Mouse (Mus musculus) CD4-positive, CD25-positive, alpha-beta regulatory T cell, adult 2 months (primary cell): ENCODE measurements at regions not wholly inside any gene's neighbourhood (a gene's known extent, or its start where the extent isn't known, plus 50 kb on each side); places are given as distances from the start of the nearest gene placed in this dataset.
"Not testable (repeated sequence)": the region's sequence is repeated elsewhere in the genome, so short reads cannot be mapped to it uniquely, and the experiment has no call there.

Experiments used
- DNase-seq: peaks from one replicate; pipeline ENCODE4 v3.0.0-alpha.2; 2012; ENCODE audit warnings: low read depth, low spot score

DNA sequence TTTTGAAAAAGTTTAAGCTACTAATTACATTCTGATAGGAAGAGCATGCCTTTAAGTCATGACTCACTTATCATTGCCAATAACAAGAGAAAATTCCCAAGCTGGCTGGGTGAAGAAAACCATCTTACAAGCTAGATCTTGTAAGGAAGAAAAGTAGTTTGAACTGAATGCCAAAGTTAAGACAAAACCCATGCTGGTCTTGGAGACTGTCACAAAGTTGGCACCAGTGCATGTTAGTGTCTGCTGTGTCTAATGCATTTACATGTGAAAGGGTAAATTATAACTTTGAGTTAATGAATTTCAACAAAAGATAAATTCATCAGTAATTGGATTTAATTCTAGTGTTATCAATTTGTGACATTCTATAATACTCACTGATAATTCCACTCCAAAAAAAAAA is 533.6 kb upstream of the Fam241a start:
- DNase-seq = no peak

DNA sequence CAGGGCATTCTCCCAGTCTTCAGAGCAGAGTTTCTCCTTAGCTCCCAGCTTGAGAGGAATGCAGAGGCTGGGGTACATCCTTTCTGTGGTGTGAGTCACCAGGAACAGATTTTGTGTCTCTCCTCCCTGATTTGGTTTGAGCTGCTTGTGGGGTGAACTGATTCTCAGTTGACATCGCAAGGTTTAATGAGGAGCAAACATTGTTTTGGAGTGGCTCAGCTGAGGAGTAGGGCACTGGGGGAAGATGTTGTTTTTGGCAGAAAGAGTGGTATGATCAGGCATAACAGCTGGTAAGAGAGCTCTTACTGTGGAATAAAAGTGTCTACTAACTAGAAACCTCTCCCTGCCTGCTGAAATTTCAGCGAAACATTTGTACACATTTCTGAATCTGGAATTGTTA is 519.4 kb upstream of the Fam241a start:
- no peak for DNase-seq

- no peak for DNase-seq
Observed at GRCm38 (mm10) chr3:128413481-128413880, 517.4 kb upstream of the Fam241a start.

DNA sequence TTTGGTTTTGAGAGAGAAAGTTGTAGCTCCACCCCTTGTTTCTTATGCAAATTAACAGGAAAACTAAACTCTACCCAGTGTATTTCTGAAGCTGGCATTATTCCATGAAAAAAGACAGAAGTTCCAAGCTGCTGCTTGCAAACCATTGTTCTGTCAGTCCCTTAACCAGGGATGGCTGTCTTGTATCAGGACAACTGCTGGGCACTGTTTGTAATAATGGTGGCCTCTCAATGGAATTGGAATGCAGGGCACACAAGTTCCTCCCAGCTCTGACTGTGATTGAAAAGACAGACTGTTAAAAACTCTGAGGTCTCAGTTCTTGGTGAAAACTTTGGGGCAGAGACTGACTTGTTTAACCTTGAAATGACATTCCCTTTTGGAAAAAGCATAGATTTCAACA is 516.0 kb upstream of the Fam241a start:
- DNase-seq = no peak

DNA sequence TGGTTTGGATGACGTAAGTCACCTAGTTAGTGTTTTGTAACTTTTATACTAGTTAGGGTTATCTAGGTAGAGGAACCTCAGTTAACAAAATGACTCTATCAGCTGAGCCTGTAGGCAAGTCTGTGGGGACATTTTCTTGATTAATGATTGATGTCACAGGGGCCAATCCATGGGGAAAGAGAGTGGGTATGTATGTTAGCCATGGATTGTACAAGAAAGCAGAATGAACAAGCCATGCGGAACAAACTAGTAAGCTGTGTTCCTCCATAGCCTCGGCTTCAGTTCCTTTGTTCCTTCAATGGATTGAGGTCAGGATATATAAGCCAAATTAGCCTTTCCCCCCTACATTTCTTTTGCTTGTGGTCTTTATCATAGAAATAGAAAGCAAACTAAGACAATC is 498.7 kb upstream of the Fam241a start:
- DNase-seq = no peak

- no peak for DNase-seq
Observed at GRCm38 (mm10) chr3:128380579-128380978, 484.5 kb upstream of the Fam241a start.

DNA sequence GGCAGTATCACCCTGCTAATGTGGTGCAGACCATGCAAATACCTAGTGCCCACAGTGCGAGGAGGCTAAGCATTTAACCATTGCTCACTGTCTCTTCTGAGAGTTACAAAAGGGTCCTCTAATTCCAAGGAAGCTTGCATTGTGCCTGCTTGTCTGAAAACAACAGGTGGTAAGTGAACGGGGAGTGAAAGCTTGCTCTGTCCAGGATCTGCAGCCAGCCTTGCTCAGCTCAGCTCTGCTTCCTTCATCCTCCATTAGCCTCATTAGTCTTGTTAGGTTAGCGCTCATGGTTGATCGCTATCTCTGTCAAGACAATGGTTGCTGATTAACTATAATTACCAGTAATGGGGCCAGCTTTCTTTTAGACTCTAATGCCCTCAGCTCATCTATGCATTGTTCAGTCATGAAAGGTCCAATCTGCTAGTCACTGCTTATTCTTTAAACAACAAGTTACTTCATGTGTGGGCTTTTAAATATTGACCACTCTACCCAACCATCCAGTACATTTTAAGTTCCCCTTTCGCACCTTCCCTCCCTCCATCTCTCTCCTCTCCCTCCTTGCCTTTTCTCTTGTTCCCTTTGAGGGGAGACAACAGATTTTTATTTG is 473.5 kb upstream of the Fam241a start:
- no peak for DNase-seq

GRCm38 (mm10) chr3:128362310-128362709 is 466.2 kb upstream of the Fam241a start:
- DNase-seq = no peak

DNA sequence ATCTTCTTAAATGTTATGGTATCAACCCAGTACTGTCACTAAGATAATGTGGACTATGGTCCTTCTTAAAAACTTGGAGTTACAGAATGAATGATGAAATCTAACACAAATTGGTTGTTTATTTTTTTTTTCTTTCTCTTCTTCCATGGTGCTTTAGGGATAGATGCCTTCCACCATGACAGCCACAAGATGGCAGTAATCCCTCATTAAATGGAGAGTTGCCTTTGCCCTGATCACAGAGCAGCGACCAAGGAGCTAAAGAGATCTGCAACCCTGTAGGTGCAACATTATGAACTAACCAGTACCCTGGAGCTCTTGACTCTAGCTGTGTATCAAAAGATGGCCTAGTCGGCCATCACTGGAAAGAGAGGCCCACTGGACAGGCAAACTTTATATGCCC is 453.0 kb upstream of the Fam241a start:
- not testable (repeated sequence) for DNase-seq

DNA sequence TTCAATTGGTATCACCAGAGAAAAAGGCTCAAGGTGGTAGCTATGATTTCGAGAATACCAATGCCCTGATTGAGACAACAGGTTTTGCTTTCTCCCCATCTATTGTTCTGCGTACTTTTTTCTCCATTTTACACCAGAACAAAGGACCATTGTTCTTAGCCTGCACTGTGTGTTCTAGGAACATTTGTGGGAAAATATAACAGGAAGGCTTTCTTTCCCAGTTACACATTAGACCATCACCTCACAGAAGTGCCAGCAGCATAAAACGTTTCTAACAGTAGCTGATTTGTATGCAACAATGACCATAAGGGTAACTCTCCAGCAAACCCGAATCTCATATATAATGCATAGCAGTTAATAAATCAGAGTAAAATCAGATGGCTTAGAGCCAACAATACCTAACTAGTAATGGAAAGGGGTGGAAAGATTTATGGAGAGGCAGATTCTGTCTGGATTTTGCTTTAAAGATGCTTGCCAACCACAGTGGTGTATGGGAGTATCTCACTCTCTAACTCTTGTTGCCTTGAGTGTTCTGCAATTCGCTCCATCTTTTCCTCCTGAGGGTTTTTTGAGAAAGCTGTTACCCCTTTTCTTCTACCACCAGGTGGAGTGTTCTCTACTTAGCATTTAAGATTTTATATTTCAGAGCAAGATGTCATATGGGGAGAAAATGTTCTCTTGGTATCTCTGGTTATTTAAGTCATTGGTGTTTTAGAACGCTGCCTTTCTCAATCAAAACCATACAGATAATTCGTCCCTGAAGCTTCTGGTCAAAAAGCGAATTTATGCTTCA is 451.9 kb upstream of the Fam241a start:
- no peak for DNase-seq

DNA sequence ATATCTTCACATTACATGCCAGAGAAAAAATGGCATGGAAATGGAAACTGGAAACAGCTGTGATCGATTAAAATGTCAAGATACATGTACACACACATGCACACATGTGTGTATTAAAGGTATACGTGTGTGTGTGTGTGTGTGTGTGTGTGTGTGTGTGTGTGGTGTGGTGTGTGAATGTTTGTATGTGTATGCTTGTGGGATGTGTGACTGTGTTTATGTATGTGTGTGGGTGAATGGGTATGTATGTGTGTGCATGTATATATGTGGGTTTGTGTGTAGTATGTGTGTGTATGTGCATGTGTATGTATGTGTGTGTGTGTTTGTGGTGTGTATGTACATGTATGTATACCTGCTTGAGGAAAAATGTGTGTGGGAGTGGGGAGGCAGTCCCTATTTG is 441.4 kb upstream of the Fam241a start:
- no peak for DNase-seq

- peak; percentile 38 for DNase-seq
Observed at GRCm38 (mm10) chr3:128337031-128337430, 440.9 kb upstream of the Fam241a start.

GRCm38 (mm10) chr3:128327677-128328076 is 431.6 kb upstream of the Fam241a start:
- DNase-seq = no peak

GRCm38 (mm10) chr3:128301312-128301711 is 405.2 kb upstream of the Fam241a start:
- no peak for DNase-seq

DNA sequence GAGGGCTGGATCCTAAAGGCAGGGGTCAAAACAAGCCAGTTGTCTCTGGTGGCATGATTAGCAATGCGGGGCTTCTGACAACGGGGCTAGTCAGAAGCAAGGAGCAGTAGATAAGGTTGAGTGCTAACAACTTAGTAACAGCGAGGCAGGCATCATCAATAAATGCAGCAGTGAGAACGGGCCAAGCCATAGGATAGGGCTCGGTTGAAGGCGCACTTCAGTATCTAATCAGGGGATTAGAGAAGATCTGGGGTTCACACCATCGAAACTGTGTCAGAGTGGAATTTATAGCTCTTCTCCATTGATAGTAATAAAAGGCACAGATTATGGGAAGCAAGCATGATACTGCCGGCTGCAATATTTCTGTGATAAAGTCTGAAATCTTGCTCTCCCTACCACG is 402.0 kb upstream of the Fam241a start:
- DNase-seq = no peak

- no peak for DNase-seq
Observed at GRCm38 (mm10) chr3:128287846-128288245, 391.7 kb upstream of the Fam241a start.

DNA sequence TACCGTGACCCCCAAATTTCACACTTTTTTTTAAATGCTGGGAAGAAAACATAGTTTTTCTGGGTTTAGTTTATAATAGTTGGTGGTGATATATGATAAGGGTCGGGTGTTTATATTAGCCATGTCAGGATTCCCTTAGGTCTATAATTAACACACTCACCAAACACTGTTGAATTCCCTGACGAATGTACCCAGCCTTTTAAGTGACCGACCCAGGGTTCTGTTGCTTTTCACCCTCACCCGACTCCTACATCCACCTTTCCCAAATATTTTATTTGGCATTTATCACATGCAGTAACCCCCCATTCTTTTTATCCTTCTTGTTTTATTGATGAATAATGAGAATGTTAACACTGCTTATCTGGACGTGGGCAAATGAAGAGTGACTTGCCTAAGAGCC is 389.1 kb upstream of the Fam241a start:
- DNase-seq = no peak

DNA sequence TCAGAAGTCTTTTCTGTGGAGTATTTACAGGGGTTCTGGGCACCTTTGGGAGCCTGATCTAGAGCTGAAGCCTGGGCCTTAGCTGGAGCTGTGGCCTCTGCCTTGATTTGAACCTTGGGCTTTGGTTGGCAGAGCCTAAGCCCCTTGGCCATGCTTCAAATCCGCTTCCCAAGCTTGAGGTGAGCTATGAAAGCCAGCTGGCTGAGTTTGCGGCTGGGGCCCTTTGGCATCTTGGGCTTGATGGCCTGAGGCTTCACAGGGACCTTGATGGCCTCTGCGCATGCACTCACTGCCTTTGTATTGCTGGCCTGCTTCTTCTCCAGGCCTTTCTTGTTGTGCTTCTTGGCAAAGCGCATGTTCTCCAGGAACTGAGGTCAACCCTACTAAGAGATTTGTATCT is 384.5 kb upstream of the Fam241a start:
- DNase-seq = no peak

GRCm38 (mm10) chr3:128270576-128270975 is 374.5 kb upstream of the Fam241a start:
- no peak for DNase-seq

DNA sequence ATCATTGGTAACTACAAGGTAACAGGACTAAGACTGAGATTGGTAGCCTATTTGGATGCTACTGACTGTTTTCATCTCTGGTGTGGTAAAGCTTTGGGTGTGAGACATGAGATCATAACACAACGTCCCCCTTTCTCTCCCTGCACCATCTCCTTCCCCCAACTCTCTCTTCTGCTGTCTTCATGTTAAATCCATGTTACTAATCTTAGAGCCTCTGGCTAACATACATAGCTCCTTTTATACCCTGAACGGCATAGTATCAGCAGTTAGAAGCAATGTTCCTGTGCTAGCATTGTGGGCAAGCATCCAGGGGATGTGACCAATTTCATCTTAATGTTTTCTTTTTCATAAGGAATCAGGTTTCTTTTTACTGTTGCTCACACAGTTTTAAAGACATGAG is 365.1 kb upstream of the Fam241a start:
- DNase-seq = no peak

- no peak for DNase-seq
Observed at GRCm38 (mm10) chr3:128247816-128248215, 351.7 kb upstream of the Fam241a start.

DNA sequence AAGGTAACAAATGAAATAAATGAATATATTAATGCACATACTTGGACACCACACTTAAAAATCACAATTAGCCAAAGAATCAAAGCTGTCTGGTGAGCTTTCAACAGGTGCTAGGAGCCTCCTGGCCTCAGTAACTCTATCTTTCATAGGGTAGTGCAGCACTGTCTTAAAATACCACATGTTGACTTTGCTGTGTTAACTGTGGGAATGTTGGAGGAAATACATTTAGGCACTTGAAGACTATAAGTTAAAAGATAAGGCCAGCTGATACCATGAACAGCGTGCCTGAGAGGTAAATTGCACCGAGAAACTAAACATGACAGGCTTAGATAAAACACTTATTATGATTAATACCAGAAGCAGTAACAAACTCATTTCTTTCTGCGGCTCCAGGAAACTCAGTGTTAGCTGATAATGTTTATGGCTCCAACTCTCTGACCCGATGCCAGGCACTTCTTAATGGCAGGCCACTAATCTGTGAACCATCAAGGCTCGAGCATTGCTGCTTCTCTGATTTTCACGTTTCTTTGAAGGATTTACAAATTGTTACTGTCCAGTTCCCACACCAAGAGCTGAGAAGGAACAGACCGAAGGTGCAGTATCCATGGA is 343.8 kb upstream of the Fam241a start:
- no peak for DNase-seq

DNA sequence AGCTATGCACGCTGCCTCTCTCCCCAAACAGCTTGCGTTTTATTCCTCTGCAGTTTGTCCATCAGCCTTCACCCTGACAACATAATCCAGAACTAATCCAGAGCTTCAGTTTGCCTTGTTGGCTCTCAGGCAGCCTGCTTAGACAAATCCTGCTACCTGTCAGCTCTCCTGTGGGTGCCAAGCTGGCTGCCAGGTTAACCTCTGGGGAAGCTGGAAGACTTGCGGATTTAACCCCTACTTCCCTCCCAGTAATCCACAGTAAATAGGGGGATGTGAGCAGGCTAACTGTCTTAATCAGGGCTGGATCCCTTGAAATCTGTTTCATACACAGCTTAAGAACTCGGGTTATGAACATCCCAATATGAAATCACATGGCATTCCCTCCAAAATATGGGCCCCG is 334.3 kb upstream of the Fam241a start:
- DNase-seq = no peak
